Mouse (Mus musculus): ENCODE measurements around the gene Ncapd2. TPM values are rescaled to one million over a fixed set of nuclear protein-coding genes. Genes with fewer than 3 reads are reported as not detected.
"Not testable (repeated sequence)": the region's sequence is repeated elsewhere in the genome, so short reads cannot be mapped to it uniquely, and the experiment has no call there.

Gene Ncapd2
- polyA plus RNA-seq, 1 experiment from 2014 or later, result 148 TPM

DNA sequence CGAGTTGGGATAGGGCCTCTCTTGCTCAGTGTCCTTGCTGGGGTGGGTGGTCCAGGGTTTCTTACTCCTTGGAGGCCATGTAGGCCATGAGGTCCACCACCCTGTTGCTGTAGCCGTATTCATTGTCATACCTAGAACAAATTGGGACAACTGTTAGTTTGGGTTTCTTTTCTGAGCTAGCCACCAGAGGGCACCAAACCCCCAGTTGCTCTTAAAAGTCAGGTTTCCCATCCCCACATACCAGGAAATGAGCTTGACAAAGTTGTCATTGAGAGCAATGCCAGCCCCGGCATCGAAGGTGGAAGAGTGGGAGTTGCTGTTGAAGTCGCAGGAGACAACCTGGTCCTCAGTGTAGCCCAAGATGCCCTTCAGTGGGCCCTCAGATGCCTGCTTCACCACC lies 29.5 kb downstream of the Ncapd2 start:
- H3K4me3 ChIP-seq, result 0 out of 2 replicates have a peak overlapping the region, but pooled peaks have one; percentile 5
- H3K4me1 ChIP-seq, result peaks cover 49% of the 10 kb centered on the region
- H3K27me3 ChIP-seq; ATAC-seq (ENCODE audit: low FRiP score, low read depth); H3K9me3 ChIP-seq; H3K9ac ChIP-seq; H3K27ac ChIP-seq; H3K4me2 ChIP-seq (replicated peaks): not testable (repeated sequence)
- H3K36me3 ChIP-seq, result peaks cover 62% of the 10 kb centered on the region
- 9% methylated on average over 4 of the region's 5 CpGs for WGBS

GRCm38 (mm10) chr6:125160854-125161760 lies 30.4 kb downstream of the Ncapd2 start:
- Histone ChIP-seq H3K9me3 (no peaks in the 10 kb centered on the region), H3K4me1 (peaks cover 40% of the 10 kb centered on the region), H3K27me3 (no peaks in the 10 kb centered on the region), H3K4me2 (replicated peaks) (0 out of 2 replicates have a peak overlapping the region, but pooled peaks have one; percentile 23), H3K36me3 (peaks cover 66% of the 10 kb centered on the region), H3K27ac (peak overlapping the region; percentile 52), H3K9ac (peak overlapping the region; percentile 36; the same call in 1 of the 2 replicates), H3K4me3 (no peak overlapping the region)
- no peak for ATAC-seq (ENCODE audit: low FRiP score, low read depth)
- 16% methylated on average over 22 of the region's 22 CpGs for whole genome bisulfite sequencing

DNA sequence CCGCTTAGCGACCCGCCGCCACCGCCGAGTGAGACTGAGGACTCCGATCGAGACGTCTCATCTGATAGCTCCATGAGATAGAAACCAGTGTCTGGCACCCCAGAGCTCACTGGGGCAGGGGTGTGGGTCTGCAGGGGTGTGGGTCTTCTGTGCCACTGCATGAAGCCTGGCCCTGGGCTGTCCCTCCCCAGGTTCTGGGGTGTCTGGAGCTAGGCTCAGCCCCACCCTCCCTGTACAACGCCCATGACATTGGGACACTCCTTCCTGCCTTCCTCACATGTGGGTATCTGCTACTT lies 31.0 kb downstream of the Ncapd2 start:
- Histone ChIP-seq H3K4me2 (replicated peaks) (no peak overlapping the region), H3K4me3 (no peak overlapping the region), H3K36me3 (peaks cover 72% of the 10 kb centered on the region), H3K9me3 (no peaks in the 10 kb centered on the region), H3K9ac (0 out of 2 replicates have a peak overlapping the region, but pooled peaks have one; percentile 36), H3K27ac (peak overlapping the region; percentile 52), H3K27me3 (no peaks in the 10 kb centered on the region), H3K4me1 (peaks cover 36% of the 10 kb centered on the region)
- WGBS, result 61% methylated on average over 10 of the region's 10 CpGs
- no peak for ATAC-seq (ENCODE audit: low FRiP score, low read depth)

DNA sequence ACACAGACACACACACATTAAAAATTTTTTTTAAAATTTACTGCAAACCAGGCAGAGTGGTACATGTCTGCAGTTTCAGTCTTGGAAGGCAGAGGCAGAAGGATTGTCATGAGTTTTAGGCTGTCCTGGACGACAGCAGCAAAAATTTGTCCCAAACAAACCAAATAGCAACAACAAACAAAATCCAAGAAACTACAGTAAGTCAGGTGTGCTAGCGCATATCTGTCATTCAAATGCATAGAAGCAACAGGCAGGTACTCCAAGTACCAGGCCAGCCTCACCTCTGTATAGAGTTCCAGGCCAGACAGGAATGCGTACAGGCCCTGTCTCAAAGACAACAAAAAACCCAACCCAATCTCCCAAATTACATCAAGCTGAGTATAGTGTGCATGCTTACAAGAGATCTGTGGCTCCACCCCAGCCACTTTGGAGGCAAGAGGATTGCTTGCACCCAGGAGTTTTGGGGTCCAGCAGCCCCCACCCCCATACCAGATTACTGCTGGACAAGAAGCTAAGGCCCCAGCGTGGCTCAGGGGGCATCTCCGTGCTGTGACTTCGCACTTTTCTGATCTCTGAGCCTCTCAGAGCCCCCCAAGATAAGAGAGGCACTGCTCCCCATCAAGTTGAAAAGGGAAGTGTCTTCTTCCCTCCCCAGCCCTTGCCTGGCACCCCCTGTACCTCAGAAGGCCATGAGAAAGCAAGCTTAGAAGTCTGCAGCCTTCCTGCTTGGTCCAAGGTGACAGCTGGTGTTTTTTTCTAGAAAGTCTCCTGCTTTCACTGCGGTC lies 31.5 kb downstream of the Ncapd2 start:
- H3K4me3 ChIP-seq, result no peak overlapping the region
- H3K4me1 ChIP-seq, result peaks cover 36% of the 10 kb centered on the region
- no peak overlapping the region for H3K4me2 ChIP-seq (replicated peaks)
- 0 out of 2 replicates have a peak overlapping the region, but pooled peaks have one; percentile 36 for H3K9ac ChIP-seq
- no peaks in the 10 kb centered on the region for H3K27me3 ChIP-seq
- peak overlapping the region; percentile 44; the same call in 1 of the 2 replicates for H3K27ac ChIP-seq
- H3K9me3 ChIP-seq, result no peaks in the 10 kb centered on the region
- peaks cover 76% of the 10 kb centered on the region for H3K36me3 ChIP-seq
- ATAC-seq (ENCODE audit: low FRiP score, low read depth), result no peak
- WGBS, result 77% methylated on average over 7 of the region's 7 CpGs

GRCm38 (mm10) chr6:125158944-125159492 lies 32.5 kb downstream of the Ncapd2 start:
- Histone ChIP-seq H3K4me2 (replicated peaks) (no peak overlapping the region), H3K36me3 (peaks cover 74% of the 10 kb centered on the region), H3K27ac (no peak overlapping the region), H3K4me1 (peaks cover 32% of the 10 kb centered on the region), H3K9me3 (no peaks in the 10 kb centered on the region), H3K4me3 (no peak overlapping the region), H3K9ac (peak overlapping the region; percentile 14; the same call in 1 of the 2 replicates), H3K27me3 (no peaks in the 10 kb centered on the region)
- 86% methylated on average over 15 of the region's 15 CpGs for WGBS
- ATAC-seq (ENCODE audit: low FRiP score, low read depth), result no peak

- H3K27ac ChIP-seq, result peak overlapping the region; percentile 22; the same call in 1 of the 2 replicates
- H3K4me3 ChIP-seq, result no peak overlapping the region
- peak; percentile 45 for ATAC-seq (ENCODE audit: low FRiP score, low read depth)
- 77% methylated on average over 7 of the region's 7 CpGs for WGBS
- H3K9ac ChIP-seq, result no peak overlapping the region
- no peak overlapping the region for H3K4me2 ChIP-seq (replicated peaks)
- H3K4me1 ChIP-seq, result peaks cover 18% of the 10 kb centered on the region
- peaks cover 79% of the 10 kb centered on the region for H3K36me3 ChIP-seq
- no peaks in the 10 kb centered on the region for H3K9me3 ChIP-seq
- no peaks in the 10 kb centered on the region for H3K27me3 ChIP-seq
Measured at GRCm38 (mm10) chr6:125156903-125157614, 34.4 kb downstream of the Ncapd2 start.

DNA sequence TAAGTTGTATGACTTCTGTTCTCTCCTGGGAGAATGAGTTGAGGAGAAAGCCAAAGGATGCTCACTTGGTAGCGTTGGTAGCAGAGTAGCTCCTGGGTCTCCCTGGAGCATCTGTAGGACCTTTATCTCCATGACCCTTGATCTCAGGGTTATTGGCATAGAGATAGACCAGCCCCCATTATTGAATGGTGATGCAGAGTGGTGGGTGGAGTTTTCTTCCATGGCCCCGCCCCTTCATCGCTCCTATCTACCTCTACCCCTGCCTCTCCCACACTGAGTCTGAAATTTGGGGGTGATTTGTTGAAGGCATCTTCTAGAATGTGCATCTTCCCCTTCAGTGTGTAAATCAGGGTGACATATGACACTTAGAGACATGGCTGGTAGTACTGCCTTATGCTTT lies 35.0 kb downstream of the Ncapd2 start:
- no peak overlapping the region for H3K9ac ChIP-seq
- H3K4me1 ChIP-seq, result peaks cover 15% of the 10 kb centered on the region
- H3K27me3 ChIP-seq, result no peaks in the 10 kb centered on the region
- H3K27ac ChIP-seq, result no peak overlapping the region
- no peak overlapping the region for H3K4me2 ChIP-seq (replicated peaks)
- WGBS, result 90% methylated on average over 3 of the region's 3 CpGs
- no peak for ATAC-seq (ENCODE audit: low FRiP score, low read depth)
- H3K9me3 ChIP-seq, result no peaks in the 10 kb centered on the region
- no peak overlapping the region for H3K4me3 ChIP-seq
- H3K36me3 ChIP-seq, result peaks cover 81% of the 10 kb centered on the region

GRCm38 (mm10) chr6:125155262-125155661 lies 36.2 kb downstream of the Ncapd2 start:
- Histone ChIP-seq H3K9me3 (no peaks in the 10 kb centered on the region), H3K27me3 (no peaks in the 10 kb centered on the region), H3K4me2 (replicated peaks) (no peak overlapping the region), H3K36me3 (peaks cover 79% of the 10 kb centered on the region), H3K27ac (no peak overlapping the region), H3K4me1 (peaks cover 7% of the 10 kb centered on the region; the same call in 1 of the 2 replicates), H3K9ac (no peak overlapping the region), H3K4me3 (no peak overlapping the region)
- ATAC-seq (ENCODE audit: low FRiP score, low read depth), result no peak
- 91% methylated on average over 8 of the region's 8 CpGs for WGBS

GRCm38 (mm10) chr6:125154550-125154949 lies 37.0 kb downstream of the Ncapd2 start:
- no peak for ATAC-seq (ENCODE audit: low FRiP score, low read depth)
- no peaks in the 10 kb centered on the region for H3K27me3 ChIP-seq
- no peak overlapping the region for H3K4me3 ChIP-seq
- H3K4me2 ChIP-seq (replicated peaks), result no peak overlapping the region
- peaks cover 76% of the 10 kb centered on the region for H3K36me3 ChIP-seq
- H3K4me1 ChIP-seq, result 0 out of 2 replicates have a peak, but pooled peaks cover 2% of the 10 kb centered on the region
- H3K27ac ChIP-seq, result no peak overlapping the region
- no peaks in the 10 kb centered on the region for H3K9me3 ChIP-seq
- H3K9ac ChIP-seq, result no peak overlapping the region

- Histone ChIP-seq H3K27ac (no peak overlapping the region), H3K4me1 (peaks cover 11% of the 10 kb centered on the region), H3K27me3 (no peaks in the 10 kb centered on the region), H3K36me3 (peaks cover 70% of the 10 kb centered on the region), H3K4me2 (replicated peaks) (no peak overlapping the region), H3K9ac (no peak overlapping the region), H3K9me3 (no peaks in the 10 kb centered on the region), H3K4me3 (no peak overlapping the region)
- WGBS, result 87% methylated on average over 4 of the region's 4 CpGs
- ATAC-seq (ENCODE audit: low FRiP score, low read depth), result no peak
Measured at GRCm38 (mm10) chr6:125153682-125154081, 37.8 kb downstream of the Ncapd2 start.

DNA sequence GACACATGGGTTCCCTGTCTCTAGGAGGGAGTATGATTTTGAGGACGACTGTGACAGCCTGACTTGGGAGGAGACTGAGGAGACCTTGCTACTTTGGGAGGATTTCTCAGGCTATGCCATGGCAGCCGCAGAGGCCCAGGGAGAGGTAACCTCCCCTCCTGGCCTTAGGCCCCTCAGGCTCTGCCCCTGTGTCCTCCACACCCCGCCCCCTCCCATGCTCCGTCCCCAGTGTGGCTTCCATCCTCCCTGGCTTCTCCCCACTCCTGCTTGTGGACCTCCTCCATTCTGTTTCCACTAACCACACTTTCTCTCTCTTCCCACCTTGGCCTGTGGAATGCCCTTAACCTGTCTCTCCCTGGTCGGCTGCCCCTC lies 38.5 kb downstream of the Ncapd2 start:
- peak overlapping the region; percentile 8; the same call in 1 of the 2 replicates for H3K9ac ChIP-seq
- no peaks in the 10 kb centered on the region for H3K27me3 ChIP-seq
- H3K4me3 ChIP-seq, result no peak overlapping the region
- H3K36me3 ChIP-seq, result peaks cover 66% of the 10 kb centered on the region
- H3K27ac ChIP-seq, result no peak overlapping the region; the same call in 1 of the 2 replicates
- no peaks in the 10 kb centered on the region for H3K9me3 ChIP-seq
- peaks cover 18% of the 10 kb centered on the region for H3K4me1 ChIP-seq
- no peak for ATAC-seq (ENCODE audit: low FRiP score, low read depth)
- H3K4me2 ChIP-seq (replicated peaks), result no peak overlapping the region
- 81% methylated on average over 5 of the region's 5 CpGs for WGBS
